Mouse (Mus musculus): ENCODE results near the gene Sesn1. TPM values are rescaled to one million over a fixed set of nuclear protein-coding genes. Genes with fewer than 3 reads are reported as not detected.
"Not testable (repeated sequence)": the region's sequence is repeated elsewhere in the genome, so short reads cannot be mapped to it uniquely, and the experiment has no call there.

The Sesn1 gene
- total and polyA plus RNA-seq, 2 experiments from 2014 or later: 35.9 to 43.9 TPM

DNA sequence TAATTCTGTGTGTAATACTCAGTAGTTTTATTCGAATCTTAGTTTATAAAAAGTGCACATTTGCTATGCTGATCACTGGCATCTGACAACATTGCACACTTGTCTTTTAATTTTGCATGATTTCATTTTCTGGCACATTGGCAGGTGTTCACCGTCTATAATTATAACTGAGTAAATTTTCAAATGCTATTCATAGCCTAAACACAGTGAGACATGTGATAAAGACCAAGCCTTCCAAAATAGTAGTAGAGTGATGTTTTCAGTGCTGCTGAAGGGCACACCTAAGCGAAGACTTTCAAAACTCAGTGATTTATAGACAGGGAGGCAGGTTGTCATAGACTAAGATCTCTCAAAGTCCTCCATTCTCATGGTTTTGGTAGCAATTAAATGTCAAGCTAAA is 9.6 kb downstream of the Sesn1 start:
- no peak for TF ChIP-seq CTCF (IDR thresholded peaks at IDR 0.05; ENCODE audit: low read depth)
- no peak overlapping the region for H3K4me2 ChIP-seq (ENCODE audit: low read depth, low read length)
- WGBS: 72% methylated on average over 3 of the region's 3 CpGs
- H3K9me3 ChIP-seq (ENCODE audit: low read length): no peaks in the 10 kb centered on the region
- H3K27me3 ChIP-seq (ENCODE audit: insufficient read depth, low read length): no peaks in the 10 kb centered on the region
- ATAC-seq: no peak
- H3K9ac ChIP-seq (replicated peaks; ENCODE audit: low read length): no peak overlapping the region
- H3K4me1 ChIP-seq (ENCODE audit: insufficient read depth, low read length): no peaks in the 10 kb centered on the region
- no peak overlapping the region for H3K4me3 ChIP-seq (ENCODE audit: low read length)
- H3K27ac ChIP-seq: no peak overlapping the region
- no peaks in the 10 kb centered on the region for H3K36me3 ChIP-seq (ENCODE audit: insufficient read depth, low read length)
- DNase-seq (ENCODE audit: low spot score): no peak

DNA sequence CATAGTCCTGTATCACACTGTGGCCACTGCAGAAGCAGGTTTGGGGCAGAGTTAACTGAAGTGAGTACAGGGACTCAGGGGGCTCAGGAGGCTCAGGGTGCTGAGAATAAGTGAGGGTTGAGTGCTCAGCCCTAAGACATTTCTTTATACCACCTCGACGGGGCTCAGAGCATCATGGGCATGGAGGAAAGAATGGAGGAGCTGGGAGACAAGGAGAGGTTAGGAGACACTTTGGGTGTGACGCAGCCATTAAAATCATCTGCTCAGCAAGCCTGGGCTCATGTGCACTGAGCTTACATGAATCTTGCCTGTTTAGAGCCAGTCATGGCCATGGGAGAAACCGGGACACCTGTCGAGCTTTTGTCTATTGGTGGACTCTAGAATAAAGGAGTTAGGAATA is 10.7 kb downstream of the Sesn1 start:
- no peaks in the 10 kb centered on the region for H3K4me1 ChIP-seq (ENCODE audit: insufficient read depth, low read length)
- H3K9ac ChIP-seq (replicated peaks; ENCODE audit: low read length): no peak overlapping the region
- H3K9me3 ChIP-seq (ENCODE audit: low read length): no peaks in the 10 kb centered on the region
- no peak overlapping the region for H3K4me3 ChIP-seq (ENCODE audit: low read length)
- TF ChIP-seq CTCF (IDR thresholded peaks at IDR 0.05; ENCODE audit: low read depth): no peak
- H3K27me3 ChIP-seq (ENCODE audit: insufficient read depth, low read length): no peaks in the 10 kb centered on the region
- no peaks in the 10 kb centered on the region for H3K36me3 ChIP-seq (ENCODE audit: insufficient read depth, low read length)
- DNase-seq (ENCODE audit: low spot score) (no peak), ATAC-seq (no peak)
- H3K4me2 ChIP-seq (ENCODE audit: low read depth, low read length): no peak overlapping the region
- WGBS: 94% methylated on average over 5 of the region's 5 CpGs
- no peak overlapping the region for H3K27ac ChIP-seq

DNA sequence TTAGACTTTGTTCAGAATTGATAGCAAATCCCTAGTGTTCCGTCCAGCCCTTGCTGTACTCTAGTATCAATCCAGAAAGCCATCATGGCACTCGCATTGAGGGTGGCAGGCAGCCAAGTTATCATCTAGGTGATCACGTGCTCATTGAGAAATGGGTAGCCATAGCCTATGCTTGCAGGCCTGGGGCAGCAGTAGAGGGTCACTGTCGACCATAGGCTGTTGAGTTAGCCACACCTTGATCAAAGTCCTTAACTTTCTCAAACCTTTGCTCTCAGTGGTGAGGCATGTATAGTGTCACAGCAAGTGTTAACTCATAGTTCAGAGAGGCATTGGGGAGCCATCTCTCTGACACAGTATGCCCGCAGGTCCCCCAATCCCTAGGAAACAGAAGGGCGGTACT is 11.4 kb downstream of the Sesn1 start:
- Histone ChIP-seq H3K9ac (replicated peaks; ENCODE audit: low read length) (no peak overlapping the region), H3K9me3 (ENCODE audit: low read length) (no peaks in the 10 kb centered on the region), H3K27ac (no peak overlapping the region), H3K4me2 (ENCODE audit: low read depth, low read length) (no peak overlapping the region), H3K4me1 (ENCODE audit: insufficient read depth, low read length) (no peaks in the 10 kb centered on the region), H3K4me3 (ENCODE audit: low read length) (no peak overlapping the region), H3K27me3 (ENCODE audit: insufficient read depth, low read length) (no peaks in the 10 kb centered on the region), H3K36me3 (ENCODE audit: insufficient read depth, low read length) (no peaks in the 10 kb centered on the region)
- DNase-seq (ENCODE audit: low spot score): no peak
- ATAC-seq: no peak
- TF ChIP-seq CTCF (IDR thresholded peaks at IDR 0.05; ENCODE audit: low read depth): no peak
- 85% methylated on average over 6 of the region's 6 CpGs for WGBS

- H3K27ac ChIP-seq: no peak overlapping the region
- H3K4me1 ChIP-seq (ENCODE audit: insufficient read depth, low read length): no peaks in the 10 kb centered on the region
- 74% methylated on average over 5 of the region's 5 CpGs for WGBS
- no peaks in the 10 kb centered on the region for H3K36me3 ChIP-seq (ENCODE audit: insufficient read depth, low read length)
- H3K9me3 ChIP-seq (ENCODE audit: low read length): no peaks in the 10 kb centered on the region
- no peak for TF ChIP-seq CTCF (IDR thresholded peaks at IDR 0.05; ENCODE audit: low read depth)
- H3K4me2 ChIP-seq (ENCODE audit: low read depth, low read length): no peak overlapping the region
- no peak for ATAC-seq
- no peaks in the 10 kb centered on the region for H3K27me3 ChIP-seq (ENCODE audit: insufficient read depth, low read length)
- DNase-seq (ENCODE audit: low spot score): no peak
- no peak overlapping the region for H3K9ac ChIP-seq (replicated peaks; ENCODE audit: low read length)
- no peak overlapping the region for H3K4me3 ChIP-seq (ENCODE audit: low read length)
Observed at GRCm38 (mm10) chr10:41822573-41823281, 13.0 kb downstream of the Sesn1 start.

- WGBS: 97% methylated on average over 4 of the region's 4 CpGs
- H3K27me3 ChIP-seq (ENCODE audit: insufficient read depth, low read length); H3K4me1 ChIP-seq (ENCODE audit: insufficient read depth, low read length); H3K4me3 ChIP-seq (ENCODE audit: low read length); H3K27ac ChIP-seq; ATAC-seq; H3K36me3 ChIP-seq (ENCODE audit: insufficient read depth, low read length); H3K9me3 ChIP-seq (ENCODE audit: low read length); H3K4me2 ChIP-seq (ENCODE audit: low read depth, low read length); DNase-seq (ENCODE audit: low spot score); H3K9ac ChIP-seq (replicated peaks; ENCODE audit: low read length): not testable (repeated sequence)
Observed at GRCm38 (mm10) chr10:41823282-41823675, 13.5 kb downstream of the Sesn1 start.

DNA sequence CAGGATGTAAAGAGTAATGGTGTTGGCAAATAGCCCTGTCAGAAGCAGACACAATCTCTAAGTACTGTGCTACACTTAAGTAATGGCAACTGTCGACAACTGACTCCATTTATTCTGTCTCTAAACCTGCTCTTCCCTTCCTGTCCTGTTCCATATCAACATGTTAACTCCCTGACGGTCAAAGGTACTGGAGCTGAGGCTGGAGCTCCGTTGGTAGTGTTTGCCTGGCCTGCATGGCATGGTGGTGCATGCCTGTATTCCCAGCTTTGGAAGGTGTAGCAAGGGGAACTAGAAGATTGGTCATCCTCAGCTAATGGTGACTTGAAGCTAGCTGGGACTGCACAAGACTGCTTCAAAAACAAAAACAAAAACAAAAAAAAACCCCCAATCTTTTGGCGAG is 14.2 kb downstream of the Sesn1 start:
- H3K4me2 ChIP-seq (ENCODE audit: low read depth, low read length): no peak overlapping the region
- H3K27me3 ChIP-seq (ENCODE audit: insufficient read depth, low read length): no peaks in the 10 kb centered on the region
- no peaks in the 10 kb centered on the region for H3K4me1 ChIP-seq (ENCODE audit: insufficient read depth, low read length)
- H3K36me3 ChIP-seq (ENCODE audit: insufficient read depth, low read length): no peaks in the 10 kb centered on the region
- H3K9me3 ChIP-seq (ENCODE audit: low read length): no peaks in the 10 kb centered on the region
- no peak for ATAC-seq
- no peak for DNase-seq (ENCODE audit: low spot score)
- WGBS: 83% methylated on average over 4 of the region's 4 CpGs
- no peak overlapping the region for H3K9ac ChIP-seq (replicated peaks; ENCODE audit: low read length)
- no peak overlapping the region for H3K27ac ChIP-seq
- H3K4me3 ChIP-seq (ENCODE audit: low read length): no peak overlapping the region
- TF ChIP-seq CTCF (IDR thresholded peaks at IDR 0.05; ENCODE audit: low read depth): no peak

DNA sequence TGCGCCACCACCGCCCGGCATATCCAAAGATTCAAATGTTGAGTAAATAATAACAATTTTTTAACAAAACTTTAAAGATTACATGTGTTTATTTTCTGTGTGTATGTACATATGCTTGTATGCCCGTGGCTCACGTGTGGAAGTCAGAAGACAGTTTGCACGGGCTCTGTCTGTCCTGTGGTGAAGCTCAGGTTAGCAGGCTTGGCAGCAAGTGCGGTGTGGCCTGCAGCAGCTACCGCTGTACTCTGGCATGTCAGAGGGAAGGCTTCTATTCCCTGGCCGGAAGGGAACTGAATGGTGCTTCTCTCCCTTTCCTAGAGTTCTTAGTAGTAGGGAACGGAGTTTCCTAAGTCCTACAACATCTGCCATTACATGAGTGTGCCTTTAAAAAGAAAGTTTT is 15.3 kb downstream of the Sesn1 start:
- H3K27me3 ChIP-seq (ENCODE audit: insufficient read depth, low read length): no peaks in the 10 kb centered on the region
- TF ChIP-seq CTCF (IDR thresholded peaks at IDR 0.05; ENCODE audit: low read depth): no peak
- DNase-seq (ENCODE audit: low spot score) (no peak), ATAC-seq (no peak)
- no peaks in the 10 kb centered on the region for H3K9me3 ChIP-seq (ENCODE audit: low read length)
- H3K9ac ChIP-seq (replicated peaks; ENCODE audit: low read length): no peak overlapping the region
- H3K4me2 ChIP-seq (ENCODE audit: low read depth, low read length): no peak overlapping the region
- no peaks in the 10 kb centered on the region for H3K36me3 ChIP-seq (ENCODE audit: insufficient read depth, low read length)
- H3K4me3 ChIP-seq (ENCODE audit: low read length): no peak overlapping the region
- no peaks in the 10 kb centered on the region for H3K4me1 ChIP-seq (ENCODE audit: insufficient read depth, low read length)
- 89% methylated on average over 10 of the region's 10 CpGs for WGBS
- no peak overlapping the region for H3K27ac ChIP-seq
